Mouse (Mus musculus) myocyte (in vitro differentiated cells): Measurements from ENCODE around the gene Chmp2a.

Experiments used
- CEBPB ChIP-seq: IDR thresholded peaks from 2 replicates; pipeline ENCODE4 v1.6.1; 2011; ENCODE audit warnings: mild to moderate bottlenecking, moderate library complexity; ENCODE audit not compliant: poor library complexity, insufficient read depth, severe bottlenecking
- MAX ChIP-seq: IDR thresholded peaks from one replicate; pipeline ENCODE4 v1.6.1; 2011; ENCODE audit warnings: low read depth, mild to moderate bottlenecking, control low read depth
- POLR2A ChIP-seq: IDR thresholded peaks from one replicate; pipeline ENCODE4 v1.6.1; 2011; ENCODE audit warnings: low read depth, mild to moderate bottlenecking, control low read depth, moderate library complexity; ENCODE audit not compliant: insufficient read length
- REST ChIP-seq: IDR thresholded peaks from one replicate; pipeline ENCODE4 v1.6.1; 2011; ENCODE audit warnings: mild to moderate bottlenecking, control low read depth, moderate library complexity; ENCODE audit not compliant: insufficient read depth, insufficient read length
- TCF12 ChIP-seq: IDR thresholded peaks from one replicate; pipeline ENCODE4 v1.6.1; 2011; ENCODE audit warnings: mild to moderate bottlenecking, control low read depth; ENCODE audit not compliant: poor library complexity, insufficient read depth, severe bottlenecking

GRCm38 (mm10) chr7:13022773-13023535, 11.7 kb downstream of the Chmp2a start:
- TF ChIP-seq POLR2A (peak; percentile 44), CEBPB (no peak), TCF12 (no peak), MAX (no peak), REST (no peak)
